Mouse (Mus musculus) kidney, embryonic 16.5 days (tissue): ENCODE data around the gene Rhou. TPM values are rescaled to one million over a fixed set of nuclear protein-coding genes. Genes with fewer than 3 reads are reported as not detected.
A peak's percentile ranks its signal among the peaks of the same experiment; 100 is the strongest.

Source experiments
- ATAC-seq: fragments of 200-750 bp; cut with Nextera tagmentation; 2 replicates; pipeline ENCODE4 v1.8.0; 2017; ENCODE audit warnings: moderate TSS enrichment; ENCODE audit not compliant: low FRiP score, low TSS enrichment
- H3K27ac ChIP-seq: fragments of 300-500 bp; sonication (generic); 2 replicates; pipeline ENCODE4 v1.5.1; 2014; ENCODE audit warnings: low read length
- H3K27me3 ChIP-seq: fragments of 300-500 bp; sonication (generic); 2 replicates; pipeline ENCODE4 v1.6.1; 2014; ENCODE audit warnings: low read length, control low read depth, mixed read lengths; ENCODE audit not compliant: insufficient read depth
- H3K36me3 ChIP-seq: fragments of 300-500 bp; sonication (generic); 2 replicates; pipeline ENCODE4 v1.6.1; 2014; ENCODE audit warnings: low read length, control low read depth, mixed read lengths; ENCODE audit not compliant: insufficient read depth
- H3K4me1 ChIP-seq: fragments of 300-500 bp; sonication (generic); 2 replicates; pipeline ENCODE4 v1.6.1; 2014; ENCODE audit warnings: low read length, control low read depth, mixed read lengths; ENCODE audit not compliant: insufficient read depth
- H3K4me2 ChIP-seq: fragments of 300-500 bp; sonication (generic); replicated peaks from 2 replicates; pipeline ENCODE4 v1.6.1; 2014; ENCODE audit warnings: low read depth, low read length
- H3K4me3 ChIP-seq: fragments of 300-500 bp; sonication (generic); 2 replicates; pipeline ENCODE4 v1.5.1; 2014; ENCODE audit warnings: mild to moderate bottlenecking, low read length
- H3K9ac ChIP-seq: fragments of 300-500 bp; sonication (generic); replicated peaks from 2 replicates; pipeline ENCODE4 v1.6.1; 2014; ENCODE audit warnings: low read length
- H3K9me3 ChIP-seq: fragments of 300-500 bp; sonication (generic); 2 replicates; pipeline ENCODE4 v1.6.1; 2016; ENCODE audit warnings: low read length, control low read depth
- WGBS: fragments of 180-500 bp; shearing (Covaris S2); extraction: QIAGEN DNeasy Blood & Tissue Kit; methylation state at CpG from one replicate; pipeline ENCODE4 v1.1.7; 2014; 5-methylcytosine and 5-hydroxymethylcytosine counted together
- polyA plus RNA-seq: library from polyadenylated mRNA; unstranded; fragments of >200 nt; fragmentation: Nextera tagmentation; extraction: Ambion mirVana; gene quantifications from 2 replicates; pipeline ENCODE4 v1.2.1, GENCODE M21; 2015

Rhou gene
- polyA plus RNA-seq, 1 experiment from 2014 or later: 7.9 TPM

DNA sequence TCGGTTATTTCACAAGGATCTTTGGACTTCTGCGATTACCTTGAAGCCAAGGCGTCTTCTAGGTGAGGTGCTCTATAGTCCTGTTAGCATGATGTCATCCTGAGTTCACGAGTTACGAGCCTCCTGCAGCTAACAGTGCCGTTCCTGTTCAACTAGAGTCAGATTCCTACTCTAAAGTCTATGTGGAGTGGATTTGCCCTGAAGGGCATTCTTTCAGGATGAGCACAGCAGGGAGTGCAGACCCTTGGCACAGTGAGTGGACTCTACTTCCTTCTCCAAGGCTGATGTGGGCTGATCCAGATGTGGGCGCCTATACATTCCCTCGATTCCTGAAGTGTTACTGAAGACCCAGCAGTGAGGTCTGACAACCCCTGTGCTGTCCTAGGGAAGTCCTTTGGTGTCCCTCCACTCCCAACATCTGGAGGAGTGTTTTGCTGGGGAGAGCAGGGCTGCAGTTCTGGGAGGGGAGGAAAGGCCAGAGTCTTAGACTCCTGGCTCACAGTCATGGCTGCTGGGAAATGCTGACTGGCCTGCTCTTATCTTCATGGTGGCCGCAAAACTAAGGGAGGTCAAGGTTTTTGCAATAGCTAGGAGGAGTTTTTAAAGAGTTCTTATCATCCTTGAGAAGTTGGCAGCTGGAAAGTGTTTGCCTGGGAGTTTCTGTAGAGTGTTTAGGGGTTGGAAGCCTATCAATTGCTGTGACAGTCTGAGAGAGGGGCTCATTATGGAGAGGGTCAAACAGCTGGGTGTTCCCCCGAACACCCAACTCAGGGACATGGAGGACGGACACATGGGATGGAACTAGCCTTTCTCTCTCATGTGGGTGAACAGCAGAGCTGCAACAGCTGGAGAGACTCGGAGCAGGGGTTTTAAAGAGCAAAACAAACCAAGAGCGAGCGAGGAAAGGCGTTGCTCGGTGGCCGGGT, 5.2 kb upstream of the Rhou start:
- Histone ChIP-seq H3K9me3 (no peaks in the 10 kb centered on the region), H3K36me3 (no peaks in the 10 kb centered on the region), H3K4me2 (no peak overlapping the region), H3K9ac (no peak overlapping the region), H3K27me3 (no peaks in the 10 kb centered on the region; the same call in 1 of the 2 replicates), H3K4me1 (peaks cover 21% of the 10 kb centered on the region), H3K27ac (peak overlapping the region; percentile 25; the same call in 1 of the 2 replicates), H3K4me3 (no peak overlapping the region)
- ATAC-seq: 0 out of 2 replicates have a peak, but pooled peaks have one; percentile 23
- WGBS: 52% methylated on average over 17 of the region's 17 CpGs

DNA sequence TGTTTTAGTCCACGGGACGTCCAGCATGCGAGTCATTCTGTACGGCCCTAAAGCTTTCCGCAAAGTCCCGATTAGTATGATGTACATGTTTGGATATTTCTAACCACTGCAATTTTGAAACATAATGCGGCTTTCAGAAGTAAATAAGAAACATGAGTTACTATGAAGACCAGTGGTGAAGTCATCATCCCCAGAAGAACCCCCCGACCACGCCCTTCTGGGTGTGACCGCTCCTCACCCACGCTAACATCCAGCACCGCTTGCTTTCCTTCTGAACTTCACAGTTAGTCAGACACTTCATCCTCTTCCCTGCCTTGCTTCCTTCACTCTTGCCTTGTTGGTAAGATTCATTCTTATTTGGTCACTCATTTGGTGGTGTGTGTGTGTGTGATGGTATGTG, 4.2 kb upstream of the Rhou start:
- no peaks in the 10 kb centered on the region for H3K36me3 ChIP-seq
- 78% methylated on average over 12 of the region's 12 CpGs for WGBS
- peaks cover 18% of the 10 kb centered on the region for H3K4me1 ChIP-seq
- ATAC-seq: no peak
- H3K27ac ChIP-seq: no peak overlapping the region
- no peaks in the 10 kb centered on the region for H3K9me3 ChIP-seq
- no peaks in the 10 kb centered on the region for H3K27me3 ChIP-seq
- no peak overlapping the region for H3K4me2 ChIP-seq
- no peak overlapping the region for H3K4me3 ChIP-seq
- no peak overlapping the region for H3K9ac ChIP-seq

DNA sequence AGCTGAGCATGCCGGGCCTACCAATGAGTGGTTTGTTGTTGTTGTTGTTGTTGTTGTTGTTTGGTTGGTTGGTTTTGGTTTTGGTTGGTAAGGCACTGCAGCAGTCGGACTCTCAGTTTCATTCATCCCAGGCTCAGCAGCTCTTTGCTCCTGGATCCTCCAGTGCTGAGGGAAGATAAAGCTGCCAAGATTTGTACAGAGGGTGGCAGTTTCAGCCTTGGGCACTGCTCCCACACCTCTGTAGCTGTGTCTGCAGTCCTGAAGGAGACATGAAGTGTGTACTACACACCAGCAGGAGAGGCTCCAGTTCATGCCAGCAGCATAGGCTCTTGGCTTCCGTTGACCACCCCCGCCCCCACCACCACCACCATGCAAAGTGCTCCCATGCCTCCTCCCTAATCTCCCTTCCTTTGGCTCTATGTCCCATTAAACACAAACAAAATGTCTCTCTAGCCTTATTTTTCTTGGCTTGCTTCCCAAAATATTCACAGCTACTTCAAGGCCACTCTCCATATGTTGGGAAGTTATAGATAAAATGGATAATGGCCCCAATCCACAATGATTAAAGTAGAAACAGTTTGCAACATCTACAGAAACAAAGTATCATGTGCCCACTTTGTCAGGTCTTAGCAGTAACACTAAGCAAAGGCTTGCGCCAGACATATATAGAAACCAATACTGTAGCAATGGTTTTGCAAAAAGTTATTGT, 2.2 kb upstream of the Rhou start:
- Histone ChIP-seq H3K4me1 (peaks cover 35% of the 10 kb centered on the region), H3K4me3 (no peak overlapping the region), H3K9me3 (no peaks in the 10 kb centered on the region), H3K9ac (no peak overlapping the region), H3K27me3 (no peaks in the 10 kb centered on the region), H3K36me3 (peaks cover 4% of the 10 kb centered on the region; the same call in 1 of the 2 replicates), H3K4me2 (no peak overlapping the region), H3K27ac (peak overlapping the region; percentile 46; the same call in 1 of the 2 replicates)
- ATAC-seq: no peak
- WGBS: 69% methylated on average over 5 of the region's 5 CpGs

DNA sequence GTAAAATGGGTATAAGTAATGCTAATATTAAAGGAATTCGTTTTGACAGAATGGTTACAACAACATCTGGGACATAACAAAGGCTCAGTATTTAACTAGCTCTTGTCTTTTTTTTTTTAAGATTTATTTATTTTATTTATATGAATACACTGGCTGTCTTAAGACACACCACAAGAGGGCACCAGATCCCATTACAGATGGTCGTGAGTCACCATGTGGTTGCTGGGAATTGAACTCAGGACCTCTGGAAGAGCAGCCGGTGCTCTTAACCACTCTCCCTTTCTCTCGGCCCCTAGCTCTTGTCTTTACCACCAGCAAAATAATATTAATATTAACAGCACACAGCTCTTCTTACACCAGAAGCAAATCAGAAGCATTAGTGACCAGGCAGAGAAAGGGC, 1.1 kb upstream of the Rhou start:
- no peak for ATAC-seq
- no peak overlapping the region for H3K9ac ChIP-seq
- peaks cover 11% of the 10 kb centered on the region; the same call in 1 of the 2 replicates for H3K36me3 ChIP-seq
- H3K27ac ChIP-seq: no peak overlapping the region; the same call in 1 of the 2 replicates
- no peak overlapping the region for H3K4me3 ChIP-seq
- H3K27me3 ChIP-seq: no peaks in the 10 kb centered on the region
- 66% methylated on average over 4 of the region's 4 CpGs for WGBS
- H3K9me3 ChIP-seq: no peaks in the 10 kb centered on the region
- H3K4me2 ChIP-seq: no peak overlapping the region
- peaks cover 35% of the 10 kb centered on the region for H3K4me1 ChIP-seq

DNA sequence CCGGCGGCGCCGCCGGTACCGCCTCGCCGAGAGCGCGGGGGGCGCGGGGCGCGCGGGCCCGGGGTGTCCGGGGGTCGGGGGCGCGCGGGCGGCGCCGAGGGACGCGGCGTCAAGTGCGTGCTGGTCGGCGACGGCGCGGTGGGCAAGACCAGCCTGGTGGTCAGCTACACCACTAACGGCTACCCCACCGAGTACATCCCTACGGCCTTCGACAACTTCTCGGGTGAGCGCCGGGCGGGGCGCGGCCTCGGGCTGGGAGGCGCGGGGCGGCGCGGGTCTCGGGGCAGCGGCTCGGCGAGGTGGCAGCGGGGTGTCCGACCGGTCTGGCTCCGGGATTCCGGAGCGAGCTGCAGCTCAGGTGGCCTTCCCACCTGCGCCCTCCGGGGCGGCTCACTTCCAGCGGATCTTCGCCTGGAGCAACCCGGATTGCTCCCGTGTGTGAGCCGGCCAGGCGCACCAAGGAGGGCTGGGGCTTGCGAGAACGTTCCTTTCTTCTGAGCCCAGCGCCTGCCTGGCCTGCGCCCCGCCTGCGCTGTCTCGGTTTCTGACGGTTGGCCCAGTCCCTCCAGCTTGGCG, 353 bp downstream of the Rhou start:
- Histone ChIP-seq H3K4me1 (peaks cover 32% of the 10 kb centered on the region), H3K4me2 (peak overlapping the region; percentile 70), H3K36me3 (peaks cover 19% of the 10 kb centered on the region; the same call in 1 of the 2 replicates), H3K9ac (peak overlapping the region; percentile 95), H3K4me3 (peak overlapping the region; percentile 78), H3K27me3 (no peaks in the 10 kb centered on the region), H3K9me3 (no peaks in the 10 kb centered on the region), H3K27ac (peak overlapping the region; percentile 87)
- WGBS: under 1% methylated on average over 66 of the region's 77 CpGs
- peak; percentile 76 for ATAC-seq

GRCm38 (mm10) chr8:123654763-123655162, 1.0 kb downstream of the Rhou start:
- peaks cover 19% of the 10 kb centered on the region; the same call in 1 of the 2 replicates for H3K36me3 ChIP-seq
- H3K4me3 ChIP-seq: peak overlapping the region; percentile 78
- no peaks in the 10 kb centered on the region for H3K27me3 ChIP-seq
- peak overlapping the region; percentile 95 for H3K9ac ChIP-seq
- no peak for ATAC-seq
- peak overlapping the region; percentile 70 for H3K4me2 ChIP-seq
- 10% methylated on average over 5 of the region's 5 CpGs for WGBS
- no peaks in the 10 kb centered on the region for H3K9me3 ChIP-seq
- H3K4me1 ChIP-seq: peaks cover 32% of the 10 kb centered on the region
- peak overlapping the region; percentile 87 for H3K27ac ChIP-seq

- Histone ChIP-seq H3K9ac (peak overlapping the region; percentile 95), H3K36me3 (peaks cover 19% of the 10 kb centered on the region; the same call in 1 of the 2 replicates), H3K4me3 (peak overlapping the region; percentile 78), H3K9me3 (no peaks in the 10 kb centered on the region), H3K27ac (peak overlapping the region; percentile 87), H3K4me2 (peak overlapping the region; percentile 70), H3K27me3 (no peaks in the 10 kb centered on the region), H3K4me1 (peaks cover 32% of the 10 kb centered on the region)
- WGBS: 5% methylated on average over 8 of the region's 8 CpGs
- ATAC-seq: peak; percentile 26
These were observed 1.6 kb downstream of the Rhou start for GRCm38 (mm10) chr8:123655351-123655779.

DNA sequence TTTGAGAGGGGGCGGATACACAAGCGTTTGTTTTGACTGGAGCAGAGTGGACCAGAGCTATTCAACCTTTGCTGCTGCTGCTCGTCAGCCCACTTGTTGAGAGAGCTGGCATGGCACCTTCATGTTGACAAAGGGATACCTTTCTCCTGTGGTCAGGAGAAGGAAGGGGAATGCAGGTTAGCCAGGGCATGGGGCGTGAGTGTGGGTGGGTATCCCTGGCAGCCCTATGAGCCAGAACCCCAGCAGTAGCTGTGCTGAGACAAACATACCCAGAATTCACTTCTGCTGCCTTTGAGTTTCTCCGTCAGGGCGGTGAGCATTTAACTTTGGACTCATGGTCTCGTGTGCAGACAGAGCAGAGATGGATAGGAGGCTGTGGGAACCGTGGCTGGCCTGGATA, 4.1 kb downstream of the Rhou start:
- no peak overlapping the region for H3K9ac ChIP-seq
- no peaks in the 10 kb centered on the region for H3K27me3 ChIP-seq
- H3K4me1 ChIP-seq: peaks cover 22% of the 10 kb centered on the region
- H3K27ac ChIP-seq: no peak overlapping the region
- H3K4me3 ChIP-seq: no peak overlapping the region
- no peak for ATAC-seq
- no peaks in the 10 kb centered on the region for H3K9me3 ChIP-seq
- no peak overlapping the region for H3K4me2 ChIP-seq
- H3K36me3 ChIP-seq: peaks cover 37% of the 10 kb centered on the region
- 90% methylated on average over 8 of the region's 8 CpGs for WGBS

DNA sequence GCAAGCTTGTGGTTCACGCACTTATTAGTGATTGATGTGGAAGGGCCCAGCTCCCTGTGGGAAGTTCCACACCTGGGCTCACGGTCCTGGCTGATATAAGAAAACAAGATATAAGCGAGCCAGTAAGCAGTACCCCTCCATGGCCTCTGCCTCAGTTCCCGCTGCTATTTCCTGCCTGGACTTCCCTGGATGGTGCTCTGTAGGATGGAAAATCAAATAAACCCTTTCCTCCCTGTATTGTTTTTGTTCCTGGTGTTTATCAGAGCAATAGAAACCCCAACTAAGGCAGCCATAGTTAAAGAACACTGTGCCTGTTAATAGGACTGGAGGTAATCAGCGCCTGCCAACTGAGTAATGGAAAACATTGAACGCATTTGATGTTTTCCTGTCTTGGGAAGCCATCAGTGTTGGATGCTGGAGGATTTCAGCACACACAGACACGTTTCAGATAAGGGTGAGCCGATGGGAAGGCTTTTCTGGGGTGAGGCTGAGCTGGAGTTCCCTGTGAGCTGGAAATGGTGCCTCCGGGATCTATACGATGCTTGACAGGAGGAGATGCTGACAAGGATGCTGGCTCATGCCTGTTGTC, 5.8 kb downstream of the Rhou start:
- Histone ChIP-seq H3K36me3 (peaks cover 42% of the 10 kb centered on the region), H3K4me2 (no peak overlapping the region), H3K9ac (no peak overlapping the region), H3K27ac (no peak overlapping the region), H3K4me1 (peaks cover 16% of the 10 kb centered on the region), H3K4me3 (no peak overlapping the region), H3K27me3 (no peaks in the 10 kb centered on the region), H3K9me3 (no peaks in the 10 kb centered on the region)
- ATAC-seq: no peak
- 81% methylated on average over 10 of the region's 10 CpGs for WGBS
